Mouse (Mus musculus) heart, embryonic 16.5 days (tissue): Measurements from ENCODE around the gene Gm20388. TPM values are rescaled to one million over a fixed set of nuclear protein-coding genes. Genes with fewer than 3 reads are reported as not detected.
A peak's percentile ranks its signal among the peaks of the same experiment; 100 is the strongest.

ENCODE experiments used
- ATAC-seq: fragments of 200-750 bp; cut with Nextera tagmentation; replicated peaks from 2 replicates; pipeline ENCODE4 v1.8.0; 2017; ENCODE audit warnings: moderate number of reproducible peaks; ENCODE audit not compliant: insufficient read depth, low FRiP score; ENCODE audit errors: extremely low read depth
- H3K27ac ChIP-seq: fragments of 300-500 bp; sonication (generic); 2 replicates; pipeline ENCODE4 v1.5.1; 2014; ENCODE audit warnings: mild to moderate bottlenecking, low read length, control low read depth, moderate library complexity
- H3K27me3 ChIP-seq: fragments of 300-500 bp; sonication (generic); 2 replicates; pipeline ENCODE4 v1.6.1; 2014; ENCODE audit warnings: low read length, mixed read lengths; ENCODE audit not compliant: control insufficient read depth, insufficient read depth
- H3K36me3 ChIP-seq: fragments of 300-500 bp; sonication (generic); 2 replicates; pipeline ENCODE4 v1.6.1; 2014; ENCODE audit not compliant: control insufficient read depth, insufficient read depth
- H3K4me1 ChIP-seq: fragments of 300-500 bp; sonication (generic); 2 replicates; pipeline ENCODE4 v1.6.1; 2014; ENCODE audit warnings: low read length, mixed read lengths; ENCODE audit not compliant: control insufficient read depth, insufficient read depth
- H3K4me2 ChIP-seq: fragments of 300-500 bp; sonication (generic); 2 replicates; pipeline ENCODE4 v1.6.1; 2014; ENCODE audit warnings: low read depth, mild to moderate bottlenecking, control low read depth, low read length
- H3K4me3 ChIP-seq: fragments of 300-500 bp; sonication (generic); 2 replicates; pipeline ENCODE4 v1.5.1; 2014; ENCODE audit warnings: mild to moderate bottlenecking, control low read depth, low read length
- H3K9ac ChIP-seq: fragments of 300-500 bp; sonication (generic); 2 replicates; pipeline ENCODE4 v1.6.1; 2014; ENCODE audit warnings: low read length, control low read depth
- H3K9me3 ChIP-seq: fragments of 300-500 bp; sonication (generic); replicated peaks from 2 replicates; pipeline ENCODE4 v1.6.1; 2016; ENCODE audit warnings: low read length; ENCODE audit not compliant: control insufficient read depth
- WGBS: fragments of 180-500 bp; shearing (Covaris S2); extraction: QIAGEN DNeasy Blood & Tissue Kit; methylation state at CpG from one replicate; pipeline ENCODE4 v1.1.7; 2014; 5-methylcytosine and 5-hydroxymethylcytosine counted together
- polyA plus RNA-seq: library from polyadenylated mRNA; unstranded; fragments of >200 nt; fragmentation: Nextera tagmentation; extraction: Ambion mirVana; gene quantifications from 2 replicates; pipeline ENCODE4 v1.2.1, GENCODE M21; 2015

Gene Gm20388
- polyA plus RNA-seq, 1 experiment from 2014 or later, result 4.5 TPM

DNA sequence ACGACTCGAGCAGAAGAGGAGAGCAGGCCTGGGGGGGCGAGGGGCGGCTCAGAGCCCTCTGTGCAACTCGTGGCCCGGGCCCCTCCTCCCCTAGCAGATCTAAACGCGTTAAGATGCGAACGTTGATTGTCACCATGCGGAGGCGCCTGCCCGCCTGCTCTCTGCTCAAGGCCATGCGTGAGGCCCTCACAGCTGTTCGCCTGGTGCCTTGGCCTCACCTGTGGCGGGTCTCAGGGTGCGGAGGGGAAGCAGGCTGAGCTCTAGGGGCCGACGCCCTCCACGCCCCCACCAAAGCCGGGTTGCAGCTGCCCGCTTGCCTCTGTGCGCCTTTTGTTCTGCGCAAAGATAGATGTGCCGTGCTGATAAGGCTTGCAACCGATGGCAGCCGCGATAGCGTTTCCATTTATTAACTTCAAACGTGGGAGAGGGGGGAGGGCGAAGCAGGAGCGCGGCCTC is 2373.6 kb downstream of the Gm20388 start:
- Histone ChIP-seq H3K4me3 (peak overlapping the region; percentile 67), H3K9me3 (no peaks in the 10 kb centered on the region), H3K9ac (peak overlapping the region; percentile 81), H3K27ac (peak overlapping the region; percentile 84), H3K27me3 (no peaks in the 10 kb centered on the region), H3K4me1 (peaks cover 50% of the 10 kb centered on the region), H3K36me3 (no peaks in the 10 kb centered on the region), H3K4me2 (peak overlapping the region; percentile 96)
- ATAC-seq, result no peak
- 3% methylated on average over 33 of the region's 33 CpGs for WGBS

DNA sequence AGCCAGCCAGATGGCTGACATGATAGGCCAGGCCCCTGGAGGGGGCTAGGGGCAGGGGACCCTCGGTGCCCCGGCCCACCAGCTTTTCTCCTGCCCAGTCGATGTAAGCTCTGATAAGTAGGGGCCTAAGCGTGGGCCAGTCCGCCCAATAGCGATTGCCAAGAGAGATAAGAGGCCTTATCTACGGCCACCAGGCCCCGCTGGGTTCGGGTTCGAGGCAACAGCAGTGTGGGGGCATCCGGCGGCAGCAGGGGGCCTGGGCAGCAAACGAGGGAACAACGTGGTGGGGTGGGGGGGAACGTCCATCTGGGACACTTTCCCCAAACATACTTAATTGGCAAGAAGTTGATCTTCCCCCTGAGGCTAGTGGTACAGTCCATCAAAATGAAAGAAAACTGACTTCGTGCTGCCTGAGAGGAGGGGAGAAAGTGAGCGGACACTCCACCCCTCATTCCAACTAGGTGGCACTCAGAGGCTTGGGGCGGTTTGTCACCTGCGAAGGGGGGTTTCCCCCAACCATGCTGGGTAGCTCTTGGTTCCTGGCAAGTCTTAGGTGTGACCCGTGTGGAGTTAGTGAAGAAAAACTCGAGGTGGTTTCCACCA is 2374.1 kb downstream of the Gm20388 start:
- no peaks in the 10 kb centered on the region for H3K27me3 ChIP-seq
- no peaks in the 10 kb centered on the region for H3K36me3 ChIP-seq
- peak overlapping the region; percentile 81 for H3K9ac ChIP-seq
- H3K4me2 ChIP-seq, result peak overlapping the region; percentile 96
- H3K9me3 ChIP-seq, result no peaks in the 10 kb centered on the region
- H3K27ac ChIP-seq, result peak overlapping the region; percentile 84
- no peak for ATAC-seq
- H3K4me3 ChIP-seq, result peak overlapping the region; percentile 67
- peaks cover 50% of the 10 kb centered on the region for H3K4me1 ChIP-seq
- 14% methylated on average over 21 of the region's 21 CpGs for WGBS

DNA sequence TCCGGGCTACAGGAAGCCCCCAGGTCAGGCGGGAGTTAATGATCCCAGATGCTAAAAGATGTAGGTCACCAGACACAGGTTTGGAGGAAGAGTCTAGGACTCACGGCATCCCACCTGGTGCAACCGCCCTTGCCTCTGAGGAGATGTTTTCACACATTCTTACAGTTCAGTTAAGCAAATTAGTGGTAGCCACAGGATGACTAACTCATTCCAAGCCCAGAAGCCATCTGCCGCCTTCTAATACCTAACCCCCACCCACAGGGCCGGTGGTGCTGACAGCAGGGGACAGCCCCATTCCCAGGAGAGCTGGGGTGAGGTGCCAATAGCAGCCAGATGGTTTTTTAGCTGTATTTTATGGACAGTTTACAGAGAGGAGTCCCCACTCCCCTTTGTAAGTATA is 2375.1 kb downstream of the Gm20388 start:
- Histone ChIP-seq H3K9me3 (no peaks in the 10 kb centered on the region), H3K27ac (peak overlapping the region; percentile 52; the same call in 1 of the 2 replicates), H3K36me3 (no peaks in the 10 kb centered on the region), H3K27me3 (no peaks in the 10 kb centered on the region), H3K4me1 (peaks cover 55% of the 10 kb centered on the region), H3K9ac (no peak overlapping the region), H3K4me3 (no peak overlapping the region), H3K4me2 (peak overlapping the region; percentile 96; the same call in 1 of the 2 replicates)
- 60% methylated on average over 6 of the region's 6 CpGs for WGBS
- ATAC-seq, result no peak

DNA sequence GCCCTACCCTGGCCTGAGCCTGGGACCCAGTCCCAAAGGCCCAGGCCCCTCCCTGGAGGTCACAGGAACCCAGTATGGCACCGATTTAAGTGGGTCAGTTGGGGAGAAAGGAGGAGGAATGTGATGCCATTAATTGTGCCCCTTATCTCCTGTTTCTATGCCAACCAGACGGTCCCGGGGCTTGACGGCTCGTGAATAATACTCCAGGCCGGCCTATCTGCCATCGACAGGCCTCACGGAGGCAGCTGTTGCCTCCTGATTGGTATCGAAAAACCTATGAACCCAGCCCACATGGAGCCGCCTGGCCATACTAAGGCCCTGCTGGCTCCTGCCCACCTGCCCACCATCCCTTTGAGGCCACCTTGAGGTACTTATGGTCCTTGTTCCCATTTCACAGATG is 2376.3 kb downstream of the Gm20388 start:
- ATAC-seq, result no peak
- Histone ChIP-seq H3K4me3 (no peak overlapping the region), H3K9me3 (no peaks in the 10 kb centered on the region), H3K4me1 (peaks cover 63% of the 10 kb centered on the region), H3K4me2 (no peak overlapping the region), H3K9ac (peak overlapping the region; percentile 44; the same call in 1 of the 2 replicates), H3K27me3 (no peaks in the 10 kb centered on the region), H3K27ac (no peak overlapping the region), H3K36me3 (no peaks in the 10 kb centered on the region)
- WGBS, result 41% methylated on average over 10 of the region's 10 CpGs

DNA sequence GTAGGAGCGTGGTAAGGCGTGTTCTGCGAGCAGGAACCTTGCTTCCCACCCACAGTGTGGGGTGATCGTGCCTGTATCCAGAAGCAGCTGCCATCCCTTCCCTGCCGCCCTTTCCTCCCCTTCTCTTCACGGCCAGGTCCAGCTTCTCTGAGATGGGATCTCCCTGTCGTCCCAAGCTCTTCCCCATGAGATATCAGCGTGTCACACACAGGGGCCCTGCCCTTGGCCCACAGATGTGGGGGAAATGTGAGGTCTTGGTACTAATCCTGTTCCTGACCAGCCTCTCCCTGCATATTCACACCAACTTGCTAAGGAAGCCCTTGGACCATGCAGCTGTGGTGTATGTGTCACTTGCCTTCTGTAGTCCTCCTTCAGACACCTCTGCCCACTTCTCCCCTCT is 2377.1 kb downstream of the Gm20388 start:
- no peaks in the 10 kb centered on the region for H3K27me3 ChIP-seq
- no peaks in the 10 kb centered on the region for H3K9me3 ChIP-seq
- H3K4me2 ChIP-seq, result no peak overlapping the region
- WGBS, result 69% methylated on average over 8 of the region's 8 CpGs
- no peak for ATAC-seq
- peaks cover 65% of the 10 kb centered on the region for H3K4me1 ChIP-seq
- H3K4me3 ChIP-seq, result no peak overlapping the region
- H3K27ac ChIP-seq, result no peak overlapping the region
- H3K9ac ChIP-seq, result peak overlapping the region; percentile 32
- no peaks in the 10 kb centered on the region for H3K36me3 ChIP-seq

DNA sequence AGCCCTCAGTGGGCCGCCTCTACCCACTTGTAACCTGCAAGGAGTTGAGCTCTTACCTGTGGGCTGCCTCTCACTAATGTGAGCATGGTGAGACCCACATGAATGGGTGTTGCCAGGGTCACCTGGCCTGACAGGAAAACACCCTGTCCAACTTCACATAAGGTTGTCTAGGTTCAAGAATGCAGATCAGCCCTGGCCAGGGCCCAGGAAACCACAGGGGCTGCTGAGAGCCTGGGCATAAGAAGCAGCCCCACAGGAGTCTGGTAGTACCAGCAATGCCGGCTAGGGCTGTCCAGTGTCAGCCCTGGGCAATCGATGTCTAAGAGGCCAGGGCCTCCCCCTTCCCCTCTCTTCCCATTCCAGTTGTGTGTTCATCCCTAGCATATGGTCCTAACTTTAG is 2377.7 kb downstream of the Gm20388 start:
- H3K9ac ChIP-seq, result peak overlapping the region; percentile 32

DNA sequence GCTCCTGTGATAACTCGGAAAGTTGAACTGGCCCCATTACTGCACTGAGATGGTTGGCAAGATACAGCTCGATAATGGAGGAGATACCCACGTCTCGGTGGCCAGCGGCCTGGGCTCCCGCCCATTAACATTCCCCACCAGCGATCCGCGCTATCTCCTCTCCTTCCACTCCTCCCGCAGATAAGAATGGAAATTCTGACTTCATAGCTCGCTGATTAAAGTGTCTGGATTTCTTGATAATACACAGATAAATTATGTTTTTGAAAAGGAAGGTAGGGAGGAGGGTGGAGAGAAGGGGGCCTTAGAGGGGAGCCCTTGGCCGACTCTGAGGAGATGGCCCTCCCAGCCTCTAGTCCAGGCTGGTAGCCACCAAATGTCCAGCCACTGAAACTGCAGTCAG is 2380.4 kb downstream of the Gm20388 start:
- no peak for ATAC-seq
- H3K4me1 ChIP-seq, result peaks cover 78% of the 10 kb centered on the region
- no peak overlapping the region for H3K4me3 ChIP-seq
- H3K27ac ChIP-seq, result peak overlapping the region; percentile 39
- H3K9ac ChIP-seq, result no peak overlapping the region; the same call in none of the 2 replicates
- H3K36me3 ChIP-seq, result no peaks in the 10 kb centered on the region
- 40% methylated on average over 12 of the region's 12 CpGs for WGBS
- no peaks in the 10 kb centered on the region for H3K9me3 ChIP-seq
- H3K27me3 ChIP-seq, result no peaks in the 10 kb centered on the region
- 0 out of 2 replicates have a peak overlapping the region, but pooled peaks have one; percentile 9 for H3K4me2 ChIP-seq

More for the DNA sequence above, 2377.7 kb downstream of the Gm20388 start:
- WGBS, result 55% methylated on average over 3 of the region's 3 CpGs
- Histone ChIP-seq H3K27me3 (no peaks in the 10 kb centered on the region), H3K27ac (no peak overlapping the region), H3K9me3 (no peaks in the 10 kb centered on the region), H3K36me3 (no peaks in the 10 kb centered on the region), H3K4me3 (no peak overlapping the region), H3K4me2 (no peak overlapping the region), H3K4me1 (peaks cover 70% of the 10 kb centered on the region)
- no peak for ATAC-seq

DNA sequence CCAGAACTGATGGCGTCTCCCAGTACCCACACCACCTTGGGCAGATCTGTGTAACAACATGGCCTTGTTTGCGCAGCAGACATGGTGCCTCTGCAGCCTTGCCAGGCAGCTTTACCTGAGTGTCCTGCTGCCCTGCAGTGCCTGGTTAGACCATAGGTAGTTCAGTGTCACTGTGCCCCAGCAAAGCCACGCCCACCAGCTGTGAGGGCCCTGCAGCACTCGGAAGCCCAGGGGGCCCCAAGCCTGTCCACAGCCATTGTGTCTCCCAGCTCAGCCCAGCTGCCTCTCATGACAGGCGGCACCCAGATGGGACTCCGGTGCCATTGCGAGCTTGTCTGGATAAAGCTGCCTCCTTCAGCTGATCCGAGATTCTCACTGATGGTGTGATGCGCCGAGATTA is 2380.9 kb downstream of the Gm20388 start:
- Histone ChIP-seq H3K27me3 (no peaks in the 10 kb centered on the region), H3K36me3 (no peaks in the 10 kb centered on the region), H3K4me1 (peaks cover 80% of the 10 kb centered on the region), H3K9me3 (no peaks in the 10 kb centered on the region), H3K9ac (no peak overlapping the region; the same call in 1 of the 2 replicates), H3K27ac (peak overlapping the region; percentile 17; the same call in 1 of the 2 replicates), H3K4me2 (no peak overlapping the region), H3K4me3 (no peak overlapping the region)
- 55% methylated on average over 10 of the region's 10 CpGs for WGBS
- ATAC-seq, result no peak

DNA sequence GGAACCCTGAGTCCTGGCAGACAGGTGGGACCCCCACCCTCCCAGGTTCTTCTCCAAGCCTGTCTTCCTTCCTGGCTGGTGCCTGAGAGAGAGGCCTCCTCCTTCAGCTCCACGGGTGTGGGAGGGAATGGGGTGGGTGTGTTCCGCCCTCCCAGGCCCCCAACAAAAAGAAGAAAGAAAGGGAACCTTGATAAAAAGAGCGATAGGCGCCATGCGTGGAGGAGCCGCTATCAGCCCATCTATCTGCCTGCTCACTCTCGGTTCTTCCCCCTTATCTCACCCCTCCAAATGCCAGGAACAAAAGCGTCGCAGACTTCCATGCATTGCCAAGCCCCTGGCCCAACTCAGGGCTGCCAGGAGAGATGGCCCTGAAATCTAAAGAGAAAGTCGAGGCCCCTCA is 2382.8 kb downstream of the Gm20388 start:
- no peak for ATAC-seq
- Histone ChIP-seq H3K4me1 (peaks cover 83% of the 10 kb centered on the region), H3K9ac (no peak overlapping the region), H3K36me3 (no peaks in the 10 kb centered on the region), H3K4me2 (no peak overlapping the region), H3K27ac (peak overlapping the region; percentile 85), H3K27me3 (no peaks in the 10 kb centered on the region), H3K4me3 (no peak overlapping the region), H3K9me3 (no peaks in the 10 kb centered on the region)
- WGBS, result 44% methylated on average over 10 of the region's 10 CpGs
